Mouse (Mus musculus) heart, postnatal 14 days (tissue): ENCODE results near the gene Dnm3. TPM values are rescaled to one million over a fixed set of nuclear protein-coding genes. Genes with fewer than 3 reads are reported as not detected.

Experiments
- DNase-seq, 2 experiments: peaks; one replicate each; pipeline ENCODE4 v3.0.0; 2021 to 2022
- intact Hi-C: fragments of 180-260 bp; cut with DNase I; formaldehyde crosslinking; loops from one replicate; pipeline ENCODE4 v1.15.1; 2025
- total RNA-seq, 2 experiments: library from RNA; stranded (reverse); gene quantifications; 2 replicates each; pipeline ENCODE4 v1.2.3; 2021

Gene Dnm3
- total RNA-seq, 2 experiments from 2014 or later, result 11.1 to 14.9 TPM

DNA sequence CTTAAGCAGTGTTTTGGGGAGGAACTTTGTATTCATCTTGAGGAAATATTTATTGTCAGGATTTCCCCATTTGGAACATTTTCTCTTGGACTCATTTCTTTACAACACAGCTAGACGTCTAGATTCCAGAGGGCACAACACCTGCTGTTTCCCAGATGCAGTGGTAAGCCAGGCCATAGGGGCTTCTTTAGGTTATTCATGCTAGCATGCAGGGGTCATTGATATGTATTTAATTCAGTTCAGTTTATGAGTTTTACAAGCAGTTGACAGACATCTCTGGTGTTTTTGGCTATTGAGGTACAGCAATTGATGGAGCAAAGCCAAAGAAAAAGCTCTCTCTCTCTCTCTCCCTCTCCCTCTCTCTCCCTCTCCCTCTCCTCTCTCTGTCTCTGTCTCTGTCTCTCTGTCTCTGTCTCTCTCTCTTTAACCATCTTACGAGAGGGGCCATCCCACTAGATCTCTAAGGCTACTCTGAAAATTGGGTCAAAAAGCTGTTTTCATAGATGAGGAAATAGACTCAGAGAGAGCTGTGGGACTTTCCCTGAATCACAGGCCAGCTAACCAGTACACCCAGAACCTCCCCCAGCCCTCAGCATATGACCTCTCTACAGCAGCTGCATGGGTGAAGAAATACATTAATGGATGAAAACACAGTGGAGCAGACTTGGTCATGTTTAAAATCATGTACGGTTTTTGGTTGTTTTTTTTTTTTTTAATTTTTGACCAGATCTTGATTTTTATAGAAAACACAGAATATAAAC lies 384.8 kb downstream of the Dnm3 start:
- intact Hi-C loops, result loop anchor here (10.0 kb wide), 2 partner anchors 88 to 222 kb away; no protein-coding TSS in a partner anchor
- no peak for DNase-seq

DNA sequence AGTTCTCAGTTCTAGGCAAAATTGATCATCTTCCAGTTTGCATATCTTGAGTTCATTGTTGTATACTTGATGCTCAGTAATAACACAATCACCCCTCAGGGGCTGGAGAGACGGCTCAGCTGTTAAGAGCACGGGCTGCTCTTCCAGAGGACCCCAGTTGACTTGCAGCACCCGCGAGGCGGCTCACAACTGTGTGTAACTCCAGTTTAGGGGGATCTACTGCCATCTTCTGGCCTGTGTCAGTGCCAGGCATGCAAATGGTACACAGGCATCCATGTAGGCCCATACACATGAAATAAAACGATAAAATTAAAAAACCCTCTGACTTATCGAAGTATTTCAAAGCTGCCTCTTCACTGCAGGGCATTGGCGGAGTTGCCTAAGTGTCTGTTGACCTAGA lies 385.4 kb downstream of the Dnm3 start:
- intact Hi-C loops, result loop anchor here (10.0 kb wide), 2 partner anchors 88 to 222 kb away; no protein-coding TSS in a partner anchor
- DNase-seq, result no peak

DNA sequence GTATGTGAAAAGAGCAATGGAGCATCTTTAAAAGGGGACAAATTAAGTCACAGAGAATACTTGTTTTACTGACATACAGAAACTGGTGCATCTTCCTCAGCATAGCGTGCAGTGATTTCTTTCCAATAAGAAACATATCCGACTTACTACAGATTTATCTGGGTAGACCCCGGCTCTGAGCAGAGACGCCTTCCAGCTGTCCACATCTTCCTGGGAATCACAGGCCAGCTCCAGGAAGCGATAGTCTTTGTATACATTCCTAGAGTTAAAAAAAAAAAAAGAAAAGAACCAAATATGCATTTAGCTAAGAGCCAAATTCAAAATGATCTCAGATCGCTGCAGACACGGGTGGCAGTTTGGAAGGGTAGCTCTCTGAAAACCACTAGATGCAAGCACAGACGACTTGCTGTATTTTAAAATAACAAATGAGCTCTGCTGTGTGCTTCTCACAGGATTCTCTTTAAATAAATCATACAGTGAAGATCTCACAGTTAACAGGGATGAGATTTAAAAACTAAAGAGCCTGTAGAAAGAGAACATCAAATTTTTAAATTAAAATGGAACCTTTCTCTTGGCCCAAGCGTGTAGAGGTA lies 393.9 kb downstream of the Dnm3 start:
- DNase-seq, result no peak
- intact Hi-C loops, result no loop called here

DNA sequence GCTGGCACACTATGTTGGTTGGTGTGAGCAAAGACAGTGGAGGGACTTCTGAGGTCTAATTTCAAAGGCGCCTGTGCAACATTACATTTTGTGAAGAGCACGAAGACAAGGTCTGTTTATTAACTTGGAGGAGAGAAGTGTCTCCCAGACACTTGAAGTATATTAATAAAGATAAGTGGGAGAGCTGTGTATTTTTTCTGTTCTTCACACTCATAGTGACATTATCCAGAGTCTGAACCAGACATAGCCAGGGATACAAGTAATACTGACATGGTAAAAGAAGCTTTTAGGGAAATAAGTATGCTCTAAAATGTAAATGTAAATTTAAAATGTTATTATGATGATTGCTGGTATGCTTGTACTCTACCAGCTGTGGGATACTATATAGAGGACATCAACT lies 394.5 kb downstream of the Dnm3 start:
- no peak for DNase-seq
- intact Hi-C loops, result no loop called here

DNA sequence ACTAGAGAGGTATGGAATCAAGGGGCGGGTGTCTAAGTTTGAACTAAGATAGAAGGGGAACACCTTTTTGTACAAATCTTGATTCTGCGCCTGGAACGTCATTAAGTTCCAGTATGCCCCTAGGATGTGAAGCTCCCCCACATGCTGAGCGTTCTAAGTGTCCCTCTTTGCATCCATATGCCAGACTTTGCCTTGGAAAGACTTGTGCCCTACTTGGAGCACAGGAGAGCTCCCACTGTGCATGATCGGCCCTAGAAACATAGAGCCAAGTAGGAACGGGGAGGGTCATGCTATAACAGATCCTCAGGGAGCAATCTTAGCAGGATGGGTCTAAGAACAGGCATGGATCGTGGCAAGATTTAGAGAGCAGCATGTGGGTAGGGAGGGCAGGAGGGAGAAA lies 395.1 kb downstream of the Dnm3 start:
- DNase-seq, result no peak
- intact Hi-C loops, result no loop called here

DNA sequence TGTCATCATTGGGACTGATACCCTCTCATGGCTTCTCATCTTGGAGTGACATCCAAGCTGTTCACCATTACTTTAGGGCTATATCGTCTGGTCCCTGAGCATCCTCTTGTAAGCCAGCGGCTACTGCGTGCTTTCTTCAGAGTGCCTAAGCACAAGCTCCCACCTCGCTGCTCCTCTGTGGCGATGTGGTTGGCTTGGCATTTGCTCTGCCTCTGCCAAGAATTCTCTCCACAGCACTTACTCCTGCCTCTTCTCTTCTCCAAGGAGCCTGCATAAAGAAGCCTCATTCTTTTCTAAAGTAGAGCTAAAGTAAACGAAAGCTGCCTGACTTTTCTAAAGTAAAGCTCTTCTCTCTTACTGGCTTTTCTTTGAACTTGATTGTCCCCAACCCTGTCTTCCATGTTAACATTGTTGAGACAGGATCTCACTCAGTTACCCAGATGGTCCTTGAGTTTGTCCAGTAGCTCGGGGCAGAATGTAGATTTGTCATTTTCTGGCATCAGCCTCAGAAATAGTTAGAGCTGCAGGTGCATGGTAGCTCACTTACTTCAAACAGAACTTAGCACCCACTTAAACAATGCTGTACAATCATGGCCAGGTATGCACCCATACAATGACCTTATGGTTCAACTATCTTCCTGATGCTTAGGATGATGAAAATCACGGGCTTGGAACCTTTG lies 396.0 kb downstream of the Dnm3 start:
- intact Hi-C loops, result no loop called here
- no peak for DNase-seq

DNA sequence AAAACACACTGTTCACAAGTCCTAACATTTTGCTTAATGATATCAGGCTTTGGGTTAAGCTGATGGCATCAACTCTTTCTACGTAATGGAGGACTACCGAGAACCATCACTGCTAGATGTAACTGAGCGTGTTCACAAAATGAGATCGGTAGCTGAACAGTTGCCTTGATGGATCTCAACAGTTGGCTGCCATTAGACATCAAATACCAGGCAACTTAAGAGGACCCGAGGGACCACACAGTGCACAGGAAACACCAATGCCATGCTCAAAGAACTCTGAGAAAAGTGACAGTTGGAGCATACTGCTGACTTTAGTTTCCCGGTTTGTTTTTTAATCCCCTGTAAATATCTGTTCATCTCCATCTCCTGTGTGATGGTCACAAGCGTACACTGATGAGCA lies 397.8 kb downstream of the Dnm3 start:
- intact Hi-C loops, result no loop called here
- DNase-seq, result no peak

DNA sequence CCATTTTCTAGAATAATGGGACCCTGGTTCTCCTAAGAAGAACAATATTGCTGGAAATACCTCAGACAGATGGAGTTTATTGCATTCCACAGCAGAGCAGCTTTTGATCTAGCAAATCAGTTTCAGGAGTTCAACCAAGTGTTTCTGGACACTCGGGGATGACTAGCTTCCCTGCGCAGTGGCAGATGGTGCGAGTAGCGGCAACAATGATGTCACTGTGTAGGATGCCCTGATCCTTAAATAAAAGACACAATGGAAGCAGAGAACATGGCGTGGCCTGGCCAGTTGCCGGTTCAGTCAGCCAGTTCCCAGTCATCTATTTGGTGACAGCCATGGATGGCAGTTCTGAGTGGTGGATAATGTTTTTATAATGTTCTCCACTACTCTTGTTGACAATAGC lies 400.4 kb downstream of the Dnm3 start:
- DNase-seq, result no peak
- intact Hi-C loops, result no loop called here

DNA sequence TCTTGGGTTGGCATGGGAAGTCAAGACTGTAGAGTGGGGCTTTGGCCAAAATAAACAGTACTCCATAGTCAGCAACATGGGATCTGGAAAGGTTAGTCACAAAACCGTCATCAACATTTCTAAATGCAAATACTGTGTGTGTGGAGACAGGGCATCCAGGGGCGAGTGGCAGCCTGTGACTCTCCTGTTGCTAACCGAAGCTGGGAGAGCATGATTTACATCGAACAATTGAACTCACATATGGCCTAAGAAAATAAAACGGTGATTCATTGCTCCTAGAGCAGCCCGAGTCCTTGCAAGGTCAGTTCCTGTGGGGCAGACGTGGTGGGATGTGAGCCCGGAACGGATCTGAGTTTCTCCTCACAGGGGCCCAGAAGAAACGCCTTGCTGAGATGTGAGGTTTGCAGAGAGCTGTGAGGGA lies 401.2 kb downstream of the Dnm3 start:
- intact Hi-C loops, result no loop called here
- DNase-seq, result no peak

DNA sequence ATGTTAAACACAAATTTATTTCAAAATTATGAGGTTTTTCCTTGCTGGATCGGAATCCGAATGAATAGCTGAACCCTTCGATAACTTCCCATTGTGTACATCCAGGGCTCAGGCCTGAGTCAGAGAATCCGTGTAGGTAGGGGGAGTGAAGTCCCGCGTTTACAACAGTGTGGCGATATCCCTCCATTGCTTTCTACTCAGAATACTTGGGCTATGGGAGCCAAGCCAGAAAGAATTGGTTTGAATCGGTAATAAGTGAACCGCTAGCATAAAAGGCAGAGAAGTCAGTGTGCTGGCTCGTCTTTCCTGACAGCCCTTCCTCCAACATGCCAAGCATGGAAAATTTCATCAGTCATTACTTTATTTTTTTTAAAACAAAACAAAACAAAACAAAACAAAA lies 402.0 kb downstream of the Dnm3 start:
- intact Hi-C loops, result no loop called here
- no peak for DNase-seq

DNA sequence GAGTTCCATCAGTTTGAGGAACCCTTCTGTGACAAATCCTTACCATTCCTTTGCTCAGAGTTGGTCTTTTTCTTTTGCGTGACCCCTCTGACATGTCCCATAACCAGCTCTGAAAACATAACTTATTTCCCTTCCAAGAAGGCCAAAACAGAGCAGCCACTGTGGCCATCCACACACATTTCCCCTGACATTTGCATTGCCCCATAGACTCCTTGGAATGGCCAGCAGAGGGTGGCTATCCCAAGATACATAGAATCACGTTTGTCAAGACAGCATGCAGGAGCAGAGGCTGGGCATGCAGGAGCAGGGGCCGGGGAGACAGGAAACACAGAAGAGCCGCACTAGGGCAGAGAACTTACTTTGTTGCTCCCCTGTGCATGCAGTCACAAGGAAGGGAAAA lies 402.4 kb downstream of the Dnm3 start:
- intact Hi-C loops, result no loop called here
- DNase-seq, result no peak

DNA sequence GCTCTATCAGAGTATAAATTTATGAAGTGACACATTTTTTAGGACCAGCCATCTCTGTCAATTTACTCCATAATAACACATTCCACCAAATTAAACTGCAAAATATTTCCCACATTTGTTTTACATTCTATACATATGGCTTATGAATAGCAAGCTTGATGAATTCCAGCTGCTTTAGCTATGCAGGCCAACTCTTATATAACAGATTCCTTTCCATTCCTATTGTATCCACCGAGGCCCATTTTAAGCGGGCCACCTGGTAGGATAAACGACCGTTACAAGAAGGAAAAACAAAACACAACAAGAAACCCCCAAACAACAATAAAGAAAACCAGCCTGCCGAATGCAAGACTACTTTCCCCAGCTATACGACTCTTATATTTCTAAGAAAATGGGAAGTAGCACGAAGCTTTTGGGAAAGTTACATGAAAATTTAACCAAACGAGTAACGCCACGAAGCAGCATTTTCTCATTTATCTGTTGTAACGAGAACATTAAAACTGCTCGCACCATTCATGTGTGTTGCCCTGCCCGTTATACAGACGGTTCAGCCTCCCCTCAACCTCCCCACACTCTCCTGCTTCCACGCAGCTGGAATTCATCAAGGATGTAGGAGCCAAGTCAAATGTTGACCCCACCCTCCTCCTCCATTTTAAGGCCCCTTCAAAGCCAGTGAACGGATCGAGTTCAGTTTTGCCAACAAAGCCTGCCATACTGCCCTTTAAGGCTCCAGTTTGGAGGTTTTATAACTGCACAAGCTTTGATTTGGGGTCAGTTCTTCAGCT lies 403.0 kb downstream of the Dnm3 start:
- DNase-seq, result no peak
- intact Hi-C loops, result no loop called here

DNA sequence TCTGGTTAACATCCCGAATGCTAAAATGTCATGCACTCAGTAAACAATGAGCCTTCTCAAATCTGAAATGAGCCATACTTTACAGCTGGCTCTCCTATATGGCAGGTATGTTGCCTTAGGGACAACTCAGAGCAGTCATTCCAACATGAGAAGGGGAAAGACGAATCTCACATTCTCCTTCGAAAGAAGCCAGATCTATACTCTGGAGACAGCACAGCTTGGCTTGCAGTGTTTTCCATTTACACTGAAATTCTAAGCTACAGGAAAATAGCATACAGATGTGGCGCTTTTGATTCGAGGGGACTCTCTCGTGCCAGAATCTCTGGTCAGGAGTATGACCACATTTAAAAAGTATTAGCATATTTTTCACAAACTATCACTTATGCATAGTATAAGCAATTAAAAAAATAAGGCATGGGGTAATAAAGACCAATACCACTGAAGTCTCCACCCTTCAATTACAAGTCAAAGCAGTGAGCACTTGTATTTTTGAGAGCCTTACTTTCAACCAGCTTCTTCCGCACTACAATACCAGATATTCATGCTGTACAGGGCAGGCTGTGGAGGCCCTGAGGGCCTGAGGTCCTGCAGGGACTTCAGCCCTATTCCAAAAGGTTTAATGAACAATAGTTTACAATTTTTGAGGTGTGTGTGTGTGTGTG lies 404.8 kb downstream of the Dnm3 start:
- DNase-seq, result no peak
- intact Hi-C loops, result no loop called here

DNA sequence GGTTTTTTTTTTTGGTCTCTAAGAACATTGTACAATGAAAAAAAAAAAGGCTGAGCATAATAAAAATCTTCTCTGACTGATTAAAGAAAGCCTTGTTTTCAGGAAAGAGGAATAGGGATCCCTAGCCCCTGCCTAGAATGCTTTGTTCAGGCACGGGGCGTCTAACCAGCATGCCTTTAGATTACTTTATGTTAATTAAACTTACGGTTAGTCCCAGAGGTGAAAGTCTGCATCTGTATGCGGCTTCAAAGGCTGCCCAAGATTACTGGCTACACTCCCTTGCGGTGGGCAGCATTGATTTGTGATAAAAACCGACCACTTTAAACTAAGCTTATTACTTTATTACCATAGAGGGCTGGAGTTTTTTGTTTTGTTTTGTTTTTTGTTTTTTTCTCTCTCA lies 424.2 kb downstream of the Dnm3 start:
- intact Hi-C loops, result no loop called here
- no peak for DNase-seq

DNA sequence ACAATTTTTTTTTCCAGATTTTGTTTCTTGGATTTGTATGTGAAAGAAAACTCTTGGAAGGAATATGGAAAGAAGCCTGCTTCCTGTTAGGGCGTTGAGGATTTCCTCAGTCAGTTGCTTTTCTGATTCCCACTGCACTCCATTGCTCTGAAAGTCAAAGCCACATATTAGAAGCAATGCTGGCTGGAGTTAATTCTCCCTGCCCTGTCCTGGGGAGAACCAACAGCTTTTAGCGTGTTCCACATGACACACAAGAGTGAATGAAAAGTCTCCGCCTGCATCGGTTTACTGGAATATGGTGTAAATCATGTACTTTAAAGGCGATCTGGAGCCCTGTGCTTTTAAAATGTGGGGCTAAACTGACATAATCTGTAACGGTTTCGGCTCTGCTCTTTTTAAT lies 424.6 kb downstream of the Dnm3 start:
- intact Hi-C loops, result no loop called here
- DNase-seq, result no peak

DNA sequence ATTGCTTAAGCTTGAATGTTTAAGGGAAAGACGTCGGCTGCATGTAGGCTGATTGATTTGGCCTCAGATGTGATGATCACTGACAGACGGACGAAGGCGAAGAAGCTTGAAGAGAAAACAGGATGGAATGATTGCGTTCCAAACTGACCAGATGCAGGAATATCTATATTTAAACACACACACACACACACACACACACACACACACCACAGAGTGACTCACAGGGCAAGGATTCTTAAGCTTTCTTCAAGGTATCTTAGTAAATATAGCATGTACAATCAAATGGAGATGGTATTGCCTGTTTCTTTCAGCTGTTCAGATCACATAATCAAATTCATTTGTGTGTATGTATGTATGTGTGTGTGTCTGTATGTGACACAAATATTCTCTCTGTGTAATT lies 425.1 kb downstream of the Dnm3 start:
- DNase-seq, result no peak
- intact Hi-C loops, result no loop called here

DNA sequence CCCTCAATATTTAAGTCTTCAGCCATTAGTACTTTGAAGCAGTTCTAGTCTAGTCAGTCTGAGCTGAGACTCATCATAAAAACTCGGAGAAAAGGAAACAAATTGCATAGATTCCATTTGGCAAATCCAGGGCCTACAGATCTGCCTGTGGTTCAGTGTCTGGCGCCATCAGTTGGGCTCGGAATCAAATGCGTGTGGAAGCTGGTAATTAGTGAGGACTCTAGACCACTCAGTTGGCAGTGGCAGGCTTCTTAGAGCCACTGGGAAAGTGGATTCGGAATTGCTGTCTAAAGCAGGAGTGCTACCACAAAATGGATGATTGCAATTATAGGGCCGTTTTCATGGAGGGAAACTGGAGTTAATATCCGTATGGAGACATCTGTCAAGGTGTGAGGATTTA lies 425.7 kb downstream of the Dnm3 start:
- intact Hi-C loops, result no loop called here
- no peak for DNase-seq

DNA sequence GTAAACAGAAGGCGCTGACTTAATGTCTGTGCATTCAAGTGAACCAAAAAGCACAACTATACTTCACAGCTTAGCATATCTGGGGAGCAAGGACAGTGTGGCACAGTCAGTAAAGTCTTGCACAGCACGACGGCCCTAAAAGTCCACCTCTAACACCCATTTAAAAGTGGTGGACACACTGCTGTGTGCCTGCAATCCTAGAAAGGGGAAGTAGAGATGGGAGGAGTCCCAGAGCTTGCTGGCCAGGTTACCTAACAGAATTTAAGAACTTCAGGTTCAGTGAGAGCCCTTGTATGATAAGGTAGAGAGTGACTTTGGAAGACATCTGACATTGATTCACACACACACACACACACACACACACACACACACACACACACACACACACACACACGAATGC lies 426.1 kb downstream of the Dnm3 start:
- no peak for DNase-seq
- intact Hi-C loops, result no loop called here

DNA sequence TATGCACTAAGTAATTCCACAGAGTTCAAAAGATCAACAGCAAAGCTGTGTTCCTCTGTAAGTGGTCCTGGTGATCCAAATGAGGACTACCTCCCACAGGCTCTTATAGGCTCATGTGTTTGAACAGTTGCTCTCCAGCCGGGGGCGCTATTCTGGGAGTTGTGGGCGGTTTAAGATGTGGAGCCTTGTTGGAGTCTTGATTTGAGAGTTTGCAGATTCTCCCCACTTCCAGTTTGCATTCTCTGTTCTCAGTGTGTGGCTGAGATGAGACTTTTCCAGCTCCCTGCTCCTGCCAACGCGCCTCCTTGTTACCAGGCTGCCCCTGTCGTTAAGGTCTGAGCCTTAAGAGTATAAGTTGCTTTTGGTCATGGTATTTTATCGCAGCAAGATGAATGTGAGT lies 430.2 kb downstream of the Dnm3 start:
- intact Hi-C loops, result no loop called here
- DNase-seq, result no peak
